Mouse (Mus musculus) NIH3T3 (cell line): ENCODE measurements around the gene Pla2g16.

Source experiments
- DNase-seq: peaks from one replicate; pipeline ENCODE4 v3.0.0-alpha.2; 2012; ENCODE audit warnings: low read depth

Gene Pla2g16

GRCm38 (mm10) chr19:7564457-7564856 lies 7.2 kb downstream of the Pla2g16 start:
- no peak for DNase-seq

- DNase-seq, result no peak
Measured at GRCm38 (mm10) chr19:7566826-7567225, 9.6 kb downstream of the Pla2g16 start.

GRCm38 (mm10) chr19:7568364-7568763 lies 11.1 kb downstream of the Pla2g16 start:
- no peak for DNase-seq

GRCm38 (mm10) chr19:7569650-7570049 lies 12.4 kb downstream of the Pla2g16 start:
- peak; percentile 71 for DNase-seq

GRCm38 (mm10) chr19:7576180-7576579 lies 18.9 kb downstream of the Pla2g16 start:
- DNase-seq, result no peak

GRCm38 (mm10) chr19:7577710-7578109 lies 20.5 kb downstream of the Pla2g16 start:
- DNase-seq, result no peak

- DNase-seq, result no peak
Measured at GRCm38 (mm10) chr19:7581042-7581441, 23.8 kb downstream of the Pla2g16 start.

- DNase-seq, result no peak
Measured at GRCm38 (mm10) chr19:7583101-7583500, 25.8 kb downstream of the Pla2g16 start.

- DNase-seq, result no peak
Measured at GRCm38 (mm10) chr19:7583599-7583998, 26.3 kb downstream of the Pla2g16 start.

- no peak for DNase-seq
Measured at GRCm38 (mm10) chr19:7585279-7585678, 28.0 kb downstream of the Pla2g16 start.

GRCm38 (mm10) chr19:7585764-7586163 lies 28.5 kb downstream of the Pla2g16 start:
- DNase-seq, result no peak

- DNase-seq, result no peak
Measured at GRCm38 (mm10) chr19:7590795-7591194, 33.5 kb downstream of the Pla2g16 start.

GRCm38 (mm10) chr19:7592018-7592417 lies 34.8 kb downstream of the Pla2g16 start:
- DNase-seq, result peak; percentile 16

GRCm38 (mm10) chr19:7595534-7595933 lies 38.3 kb downstream of the Pla2g16 start:
- DNase-seq, result peak; percentile 85

- no peak for DNase-seq
Measured at GRCm38 (mm10) chr19:7598481-7598880, 41.2 kb downstream of the Pla2g16 start.

- DNase-seq, result peak; percentile 46
Measured at GRCm38 (mm10) chr19:7601551-7601950, 44.3 kb downstream of the Pla2g16 start.

- DNase-seq, result no peak
Measured at GRCm38 (mm10) chr19:7604107-7604506, 46.8 kb downstream of the Pla2g16 start.

GRCm38 (mm10) chr19:7605013-7605412 lies 47.8 kb downstream of the Pla2g16 start:
- no peak for DNase-seq

- DNase-seq, result peak; percentile 42
Measured at GRCm38 (mm10) chr19:7605930-7606783, 48.9 kb downstream of the Pla2g16 start.

GRCm38 (mm10) chr19:7606801-7607689 lies 49.8 kb downstream of the Pla2g16 start, which contains the start of gene Lgals12:
TSS of gene Lgals12 (minus strand) at chr19:7607193.
- DNase-seq, result no peak

GRCm38 (mm10) chr19:7607690-7608201 lies 50.5 kb downstream of the Pla2g16 start:
- no peak for DNase-seq

GRCm38 (mm10) chr19:7611942-7612757 lies 54.9 kb downstream of the Pla2g16 start, which contains the start of gene Hrasls5:
TSS of gene Hrasls5 (plus strand) at chr19:7612541.
- DNase-seq, result no peak
